30 mouse cellular contexts compared by ENCODE assay signal in the genomic region with DNA sequence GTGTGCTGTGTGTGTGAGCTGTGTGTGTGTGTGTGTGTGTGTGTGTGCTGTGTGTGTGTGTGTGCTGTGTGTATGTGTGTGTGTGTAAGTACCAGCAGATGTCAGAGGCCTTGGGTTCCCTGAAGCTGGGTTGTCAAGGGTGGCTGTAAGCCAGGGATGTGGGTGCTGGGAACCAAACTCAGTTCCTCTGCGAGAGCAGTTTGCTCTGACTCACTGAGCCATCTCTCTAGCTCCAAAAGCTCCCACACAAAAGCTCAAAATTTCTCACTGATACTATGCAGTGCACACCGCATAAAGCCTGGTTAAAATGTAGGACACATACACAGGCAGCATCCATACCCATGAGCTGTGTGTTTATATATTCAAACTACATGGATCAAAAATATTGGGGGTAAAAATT.
DNase-seq lines count a peak whose midpoint lies in the region; ATAC-seq lines count a peak whose summit lies in the region.
"Had no signal": no experiment of that assay in that cellular context is flagged by ENCODE, and none has a peak within 500 bp of the region (broad histone marks: within the 10 kb centered on the region; RNA-seq: fewer than 3 reads in every experiment).

No protein-coding gene starts in this region.

- no peaks in the 10 kb centered on the region for H3K36me3 ChIP-seq in forebrain, embryonic 13.5 days (ENCODE audit: poor library complexity, severe bottlenecking)
- H3K36me3 ChIP-seq in forebrain, embryonic 12.5 days (replicated peaks), result no peaks in the 10 kb centered on the region
- H3K36me3 ChIP-seq in neural tube, embryonic 11.5 days (ENCODE audit: control insufficient read depth, insufficient read depth, low read length), result no peaks in the 10 kb centered on the region
- H3K36me3 ChIP-seq in neural tube, embryonic 15.5 days, result no peaks in the 10 kb centered on the region
- H3K36me3 ChIP-seq: embryonic facial prominence, embryonic 13.5 days; embryonic facial prominence, embryonic 15.5 days; forebrain, embryonic 10.5 days; G1E had no signal

- H3K27ac ChIP-seq in forebrain, embryonic 13.5 days, result no peak overlapping the region
- no peak overlapping the region for H3K27ac ChIP-seq in forebrain, embryonic 12.5 days
- no peak overlapping the region for H3K27ac ChIP-seq in neural tube, embryonic 11.5 days (ENCODE audit: low read depth, low read length)
- no peak overlapping the region for H3K27ac ChIP-seq in neural tube, embryonic 15.5 days (replicated peaks)
- H3K27ac ChIP-seq: embryonic facial prominence, embryonic 13.5 days; embryonic facial prominence, embryonic 15.5 days; forebrain, embryonic 10.5 days had no signal

- no peaks in the 10 kb centered on the region for H3K27me3 ChIP-seq in forebrain, embryonic 13.5 days
- H3K27me3 ChIP-seq in forebrain, embryonic 12.5 days, result no peaks in the 10 kb centered on the region
- no peaks in the 10 kb centered on the region for H3K27me3 ChIP-seq in neural tube, embryonic 11.5 days (ENCODE audit: control insufficient read depth, insufficient read depth, low read length)
- no peaks in the 10 kb centered on the region for H3K27me3 ChIP-seq in neural tube, embryonic 15.5 days (replicated peaks)
- H3K27me3 ChIP-seq: CH12.LX; embryonic facial prominence, embryonic 13.5 days; embryonic facial prominence, embryonic 15.5 days; Patski had no signal

- DNase-seq in left cerebral cortex, adult 18-20 months (ENCODE audit: low spot score in 2 of 2), result peak; percentile 37 to 42
- no peak for DNase-seq in left cerebral cortex, postnatal 10 days (ENCODE audit: extremely low spot score in 1 of 2, low spot score in 2 of 2)
- DNase-seq in neural tube, embryonic 11.5 days (ENCODE audit: low spot score), result no peak
- peak; percentile 17 for DNase-seq in right cerebral cortex, postnatal 14 days
- DNase-seq in right cerebral cortex, postnatal 10 days (ENCODE audit: low spot score in 2 of 2), result no peak
- DNase-seq: adrenal gland, adult 8-10 months; adrenal gland, postnatal 14 days; adrenal gland, postnatal 36 days; B cell, adult 2 months; cerebellum, adult 11 months; cerebellum, adult 18-20 months; cerebellum, adult 8-10 months; cerebellum, adult 9-11 months; cerebellum, postnatal 14 days; cerebellum, postnatal 36 days; embryo, embryonic 11 days had no signal

- intact Hi-C loops in left cerebral cortex, postnatal 10 days (cut with DNase I), result no loop called here

- H3K4me2 ChIP-seq in forebrain, embryonic 13.5 days, result no peak overlapping the region
- H3K4me2 ChIP-seq in forebrain, embryonic 12.5 days, result no peak overlapping the region
- no peak overlapping the region for H3K4me2 ChIP-seq in neural tube, embryonic 11.5 days (ENCODE audit: low read depth)
- H3K4me2 ChIP-seq in neural tube, embryonic 15.5 days, result no peak overlapping the region
- H3K4me2 ChIP-seq: embryonic facial prominence, embryonic 13.5 days; embryonic facial prominence, embryonic 15.5 days had no signal

- H3K9me3 ChIP-seq in forebrain, embryonic 13.5 days (replicated peaks), result no peaks in the 10 kb centered on the region
- no peaks in the 10 kb centered on the region for H3K9me3 ChIP-seq in forebrain, embryonic 12.5 days
- H3K9me3 ChIP-seq in neural tube, embryonic 11.5 days (ENCODE audit: control insufficient read depth, low read length), result no peaks in the 10 kb centered on the region
- H3K9me3 ChIP-seq in neural tube, embryonic 15.5 days (replicated peaks), result no peaks in the 10 kb centered on the region
- H3K9me3 ChIP-seq: embryonic facial prominence, embryonic 13.5 days; embryonic facial prominence, embryonic 15.5 days; forebrain, embryonic 10.5 days; G1E had no signal

- no peaks in the 10 kb centered on the region for H3K4me1 ChIP-seq in forebrain, embryonic 13.5 days
- no peaks in the 10 kb centered on the region for H3K4me1 ChIP-seq in forebrain, embryonic 12.5 days
- no peaks in the 10 kb centered on the region for H3K4me1 ChIP-seq in neural tube, embryonic 11.5 days (ENCODE audit: control insufficient read depth, insufficient read depth, low read length)
- H3K4me1 ChIP-seq in neural tube, embryonic 15.5 days, result no peaks in the 10 kb centered on the region
- H3K4me1 ChIP-seq: embryonic facial prominence, embryonic 13.5 days; embryonic facial prominence, embryonic 15.5 days; forebrain, embryonic 10.5 days had no signal

- H3K9ac ChIP-seq in forebrain, embryonic 13.5 days, result no peak overlapping the region
- H3K9ac ChIP-seq in forebrain, embryonic 12.5 days, result no peak overlapping the region
- H3K9ac ChIP-seq in neural tube, embryonic 11.5 days (ENCODE audit: low read length), result no peak overlapping the region
- no peak overlapping the region for H3K9ac ChIP-seq in neural tube, embryonic 15.5 days (replicated peaks)
- H3K9ac ChIP-seq: embryonic facial prominence, embryonic 13.5 days; embryonic facial prominence, embryonic 15.5 days had no signal

- 86% methylated on average over 2 of the region's 2 CpGs for WGBS in forebrain, embryonic 13.5 days
- 91% methylated on average over 2 of the region's 2 CpGs for WGBS in forebrain, embryonic 12.5 days
- 100% methylated on average over 2 of the region's 2 CpGs for WGBS in neural tube, embryonic 11.5 days
- WGBS in neural tube, embryonic 15.5 days, result 93% methylated on average over 2 of the region's 2 CpGs

- ATAC-seq in forebrain, embryonic 13.5 days, result peak; percentile 38; the same call in 1 of the 2 replicates
- no peak for ATAC-seq in forebrain, embryonic 12.5 days (ENCODE audit: low FRiP score)
- peak; percentile 41; the same call in 1 of the 2 replicates for ATAC-seq in neural tube, embryonic 11.5 days (ENCODE audit: insufficient read depth, low FRiP score, low TSS enrichment)
- no peak for ATAC-seq in neural tube, embryonic 15.5 days (ENCODE audit: low FRiP score)
- ATAC-seq: activated CD4-positive, CD25-positive, alpha-beta regulatory T cell, adult 4 months; CD4-positive, CD25-positive, alpha-beta regulatory T cell, adult 4 months; forebrain, embryonic 14.5 days; forebrain, embryonic 16.5 days; Patski had no signal

- no peak overlapping the region for H3K4me3 ChIP-seq in forebrain, embryonic 13.5 days
- H3K4me3 ChIP-seq in forebrain, embryonic 12.5 days (replicated peaks), result no peak overlapping the region
- no peak overlapping the region for H3K4me3 ChIP-seq in neural tube, embryonic 11.5 days (ENCODE audit: low read depth, low read length)
- no peak overlapping the region for H3K4me3 ChIP-seq in neural tube, embryonic 15.5 days (replicated peaks)
- H3K4me3 ChIP-seq: embryonic facial prominence, embryonic 13.5 days; embryonic facial prominence, embryonic 15.5 days; erythroblast, embryonic 14.5 days; forebrain, embryonic 10.5 days had no signal

Comparison
In these comparisons a context has a peak if more than half of its experiments do, and no peak if none do; other contexts are left out.
1. ATAC-seq: peak in forebrain, embryonic 13.5 days (single experiment) and neural tube, embryonic 11.5 days (single experiment); none in forebrain, embryonic 12.5 days (single experiment) and neural tube, embryonic 15.5 days (single experiment).
2. DNase-seq: peak in left cerebral cortex, adult 18-20 months (2 of 2) and right cerebral cortex, postnatal 14 days (single experiment); none in left cerebral cortex, postnatal 10 days (0 of 2), neural tube, embryonic 11.5 days (single experiment) and right cerebral cortex, postnatal 10 days (0 of 2).